Mouse (Mus musculus) spleen, adult 2 months (tissue): ENCODE data around the gene Vmn2r3.

ENCODE experiments used
- CTCF ChIP-seq: fragments of 200-500 bp; IDR thresholded peaks from 2 replicates; pipeline ENCODE4 v1.5.1; 2011; ENCODE audit warnings: mild to moderate bottlenecking, inconsistent platforms; ENCODE audit not compliant: insufficient read depth, insufficient read length, insufficient replicate concordance; ENCODE audit errors: extremely low read depth
- POLR2A ChIP-seq: fragments of 200-500 bp; IDR thresholded peaks from 2 replicates; pipeline ENCODE4 v1.6.1; 2011; ENCODE audit warnings: low read depth, low read length, inconsistent platforms

GRCm38 (mm10) chr3:64332548-64332947, 43.0 kb upstream of the Vmn2r3 start:
- no peak for TF ChIP-seq CTCF
- no peak for TF ChIP-seq POLR2A
